Mouse (Mus musculus) C2C12 (cell line): ENCODE measurements at regions not wholly inside any gene's neighbourhood (a gene's known extent, or its start where the extent isn't known, plus 50 kb on each side); places are given as distances from the start of the nearest gene placed in this dataset.
A peak's percentile ranks its signal among the peaks of the same experiment; 100 is the strongest.

ENCODE experiments used
- H3K27me3 ChIP-seq: one replicate; pipeline ENCODE4 v1.6.1; 2011; ENCODE audit not compliant: control insufficient read depth, insufficient read depth, insufficient read length
- H3K36me3 ChIP-seq: one replicate; pipeline ENCODE4 v1.6.1; 2011; ENCODE audit not compliant: control insufficient read depth, insufficient read depth
- H3K4me3 ChIP-seq: one replicate; pipeline ENCODE4 v1.5.1; 2011; ENCODE audit warnings: mild to moderate bottlenecking, control low read depth; ENCODE audit not compliant: poor library complexity, insufficient read depth, severe bottlenecking
- H3K79me2 ChIP-seq: one replicate; pipeline ENCODE4 v1.6.1; 2011; ENCODE audit not compliant: control insufficient read depth, insufficient read depth
- H3K79me3 ChIP-seq: one replicate; pipeline ENCODE4 v1.6.1; 2011; ENCODE audit warnings: low read depth, control low read depth
- H3ac ChIP-seq: one replicate; pipeline ENCODE3; 2011; ENCODE audit warnings: low read depth; ENCODE audit not compliant: control insufficient read depth, insufficient read length
- CEBPB ChIP-seq: IDR thresholded peaks from one replicate; pipeline ENCODE4 v1.6.1; 2011; ENCODE audit warnings: low read depth, mild to moderate bottlenecking, control low read depth, moderate library complexity
- CTCF ChIP-seq: IDR thresholded peaks from one replicate; pipeline ENCODE4 v1.5.1; 2011; ENCODE audit not compliant: control insufficient read depth, insufficient read depth, insufficient read length
- FOSL1 ChIP-seq: IDR thresholded peaks from one replicate; pipeline ENCODE4 v1.8.0; 2011; ENCODE audit warnings: mild to moderate bottlenecking, low read length; ENCODE audit not compliant: poor library complexity, insufficient read depth, severe bottlenecking
- MAX ChIP-seq: IDR thresholded peaks from one replicate; pipeline ENCODE4 v1.6.1; 2011; ENCODE audit warnings: mild to moderate bottlenecking, control low read depth
- MYOD1 ChIP-seq: IDR thresholded peaks from one replicate; pipeline ENCODE4 v1.6.1; 2011; ENCODE audit warnings: low read depth; ENCODE audit not compliant: control insufficient read depth, insufficient read length
- MYOG ChIP-seq: IDR thresholded peaks from one replicate; pipeline ENCODE4 v1.6.1; 2011; ENCODE audit not compliant: control insufficient read depth, insufficient read length; ENCODE audit errors: extremely low read depth
- USF1 ChIP-seq: IDR thresholded peaks from one replicate; pipeline ENCODE4 v1.6.1; 2011; ENCODE audit warnings: low read depth, mild to moderate bottlenecking, control low read depth, moderate library complexity

GRCm38 (mm10) chr13:3712497-3713160, 78.8 kb downstream of the Asb13 start:
- H3K4me3 ChIP-seq: no peak overlapping the region
- H3K36me3 ChIP-seq: no peaks in the 10 kb centered on the region
- no peak overlapping the region for H3ac ChIP-seq
- no peak for TF ChIP-seq MAX
- no peak for TF ChIP-seq CTCF
- TF ChIP-seq CEBPB: no peak
- TF ChIP-seq FOSL1: no peak
- TF ChIP-seq MYOD1: peak; percentile 39
- no peak for TF ChIP-seq MYOG
- no peaks in the 10 kb centered on the region for H3K79me3 ChIP-seq
- H3K79me2 ChIP-seq: no peaks in the 10 kb centered on the region
- no peaks in the 10 kb centered on the region for H3K27me3 ChIP-seq

- TF ChIP-seq CTCF (no peak), MAX (no peak), USF1 (no peak), MYOG (no peak), FOSL1 (no peak), MYOD1 (no peak), CEBPB (no peak)
- no peaks in the 10 kb centered on the region for H3K79me2 ChIP-seq
- no peaks in the 10 kb centered on the region for H3K79me3 ChIP-seq
- no peaks in the 10 kb centered on the region for H3K36me3 ChIP-seq
- no peak overlapping the region for H3ac ChIP-seq
- no peak overlapping the region for H3K4me3 ChIP-seq
- no peaks in the 10 kb centered on the region for H3K27me3 ChIP-seq
Observed at GRCm38 (mm10) chr13:3712088-3712487, 78.3 kb downstream of the Asb13 start.

GRCm38 (mm10) chr13:3709982-3710618, 76.3 kb downstream of the Asb13 start:
- Histone ChIP-seq H3K79me3 (no peaks in the 10 kb centered on the region), H3ac (no peak overlapping the region), H3K36me3 (no peaks in the 10 kb centered on the region), H3K4me3 (no peak overlapping the region), H3K79me2 (no peaks in the 10 kb centered on the region), H3K27me3 (no peaks in the 10 kb centered on the region)
- no peak for TF ChIP-seq USF1
- no peak for TF ChIP-seq MYOG
- TF ChIP-seq CEBPB: no peak
- TF ChIP-seq FOSL1: no peak
- no peak for TF ChIP-seq CTCF

DNA sequence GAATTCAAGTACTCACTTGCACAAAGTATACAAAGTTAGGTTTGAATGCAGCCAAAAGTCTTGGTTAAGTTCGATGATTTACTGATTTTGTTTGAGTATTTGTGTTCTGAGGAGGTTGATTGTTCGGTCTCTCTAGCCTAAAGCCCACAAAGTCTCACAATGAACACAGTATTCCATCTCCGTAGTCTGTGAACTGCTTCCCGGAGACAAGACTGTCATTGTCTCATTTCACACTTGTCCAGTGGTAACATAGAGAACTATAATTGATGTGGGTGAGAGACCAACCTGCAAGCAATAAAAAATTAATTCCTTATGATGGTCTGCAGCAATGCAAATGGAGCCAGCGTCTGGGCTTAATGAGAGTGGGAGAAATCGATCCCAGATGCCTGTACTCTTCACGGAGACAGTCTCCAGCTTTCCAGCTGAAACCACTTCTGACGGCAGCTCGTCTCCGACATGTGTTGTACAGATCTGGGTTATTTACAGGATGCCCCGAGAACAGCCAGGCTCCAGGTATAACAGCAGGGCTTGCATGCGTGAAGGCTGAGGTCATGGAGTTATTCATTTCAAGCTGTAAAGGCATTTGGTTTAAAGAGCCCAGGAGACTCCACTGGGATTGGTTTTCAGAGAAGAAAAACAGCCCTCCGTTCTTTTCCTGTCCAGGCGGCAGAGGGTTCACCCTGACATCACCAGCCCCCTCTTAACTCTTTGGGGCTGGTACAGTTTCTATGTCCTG, 75.2 kb downstream of the Asb13 start:
- Histone ChIP-seq H3K36me3 (no peaks in the 10 kb centered on the region), H3K79me3 (no peaks in the 10 kb centered on the region), H3ac (no peak overlapping the region), H3K27me3 (no peaks in the 10 kb centered on the region), H3K79me2 (no peaks in the 10 kb centered on the region), H3K4me3 (no peak overlapping the region)
- TF ChIP-seq CTCF (no peak), FOSL1 (no peak), USF1 (no peak), MYOD1 (no peak), MYOG (no peak), MAX (no peak), CEBPB (no peak)
